Mouse (Mus musculus): Measurements from ENCODE around the gene Agtrap.
"Not testable (repeated sequence)": the region's sequence is repeated elsewhere in the genome, so short reads cannot be mapped to it uniquely, and the experiment has no call there.

Gene Agtrap

DNA sequence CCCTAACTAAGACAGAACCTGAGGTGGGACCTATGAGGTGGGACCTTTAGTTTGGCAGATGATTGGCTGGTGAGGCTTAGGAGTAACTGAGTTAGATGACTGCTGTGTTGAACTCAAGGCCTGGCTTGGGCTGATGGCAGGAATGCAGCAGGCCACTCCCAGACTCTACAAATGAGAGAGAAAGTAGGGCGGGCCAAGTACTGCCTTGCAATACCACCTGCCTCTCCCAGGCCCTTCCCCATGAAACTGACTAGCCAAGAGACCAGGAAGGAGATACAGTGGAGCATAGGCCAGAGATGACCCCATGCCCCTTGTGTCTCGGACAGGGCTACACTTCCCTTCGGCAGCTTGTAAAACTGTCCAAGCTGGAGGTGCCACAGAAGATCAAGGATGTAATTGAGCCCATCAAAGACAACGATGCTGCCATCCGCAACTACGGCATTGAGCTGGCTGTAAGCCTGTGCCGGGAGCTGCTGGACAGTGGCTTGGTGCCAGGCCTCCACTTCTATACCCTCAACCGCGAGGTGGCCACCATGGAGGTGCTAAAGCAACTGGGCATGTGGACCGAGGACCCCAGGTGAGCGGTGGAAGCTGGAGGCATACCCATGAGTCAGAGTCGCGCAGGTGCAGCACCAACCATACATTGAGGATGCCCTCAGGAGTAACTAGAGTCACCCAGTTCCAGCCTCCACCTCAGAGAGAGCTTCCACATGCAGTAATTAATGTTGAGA lies 36.6 kb downstream of the Agtrap start:
- no peak for DNase-seq (ENCODE audit: low read depth, low spot score)

DNA sequence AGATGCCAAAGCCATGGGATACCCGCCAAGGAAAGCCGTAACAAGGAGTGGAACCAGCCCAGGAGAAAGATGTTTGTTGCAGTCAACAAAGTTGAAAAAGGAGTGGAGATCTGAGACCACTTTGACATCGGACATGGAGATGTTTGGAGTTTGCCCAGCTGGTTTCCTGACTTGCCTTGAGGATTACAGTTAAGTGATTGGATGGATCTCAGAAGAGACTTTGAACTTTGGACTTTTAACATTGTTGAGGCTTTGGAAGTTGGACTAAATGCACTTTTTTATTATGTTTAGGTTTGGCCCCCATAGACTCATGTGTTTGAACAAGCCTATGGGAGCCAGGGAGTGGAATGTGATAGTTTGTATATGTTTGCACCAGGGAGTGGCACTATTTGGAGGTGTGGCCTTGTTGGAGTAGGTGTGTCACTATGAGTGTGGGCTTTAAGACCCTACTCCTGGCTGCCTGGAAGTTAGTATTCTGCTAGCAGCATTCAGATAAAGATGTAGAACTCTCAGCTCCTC lies 37.4 kb downstream of the Agtrap start:
- DNase-seq (ENCODE audit: low read depth, low spot score): not testable (repeated sequence)

GRCm38 (mm10) chr4:148046450-148047031 lies 41.3 kb downstream of the Agtrap start:
- no peak for DNase-seq (ENCODE audit: low read depth, low spot score)

GRCm38 (mm10) chr4:148044113-148044512 lies 43.7 kb downstream of the Agtrap start:
- no peak for DNase-seq (ENCODE audit: low read depth, low spot score)

DNA sequence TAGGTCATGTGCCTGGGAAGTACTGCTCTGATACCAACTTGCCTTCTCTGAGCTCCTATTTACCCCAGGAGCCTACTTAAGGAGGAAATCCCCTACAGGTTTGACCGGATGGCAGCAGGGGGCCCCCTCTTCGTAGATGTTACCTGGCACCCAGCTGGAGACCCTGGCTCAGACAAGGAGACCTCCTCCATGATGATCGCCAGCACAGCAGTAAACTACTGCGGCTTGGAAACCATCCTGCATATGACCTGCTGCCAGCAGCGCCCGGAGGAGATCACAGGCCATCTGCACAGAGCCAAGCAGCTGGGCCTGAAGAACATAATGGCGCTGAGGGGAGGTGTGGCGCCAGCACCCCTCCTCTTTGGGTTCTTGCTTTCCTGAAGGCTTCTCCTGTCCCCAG lies 44.5 kb downstream of the Agtrap start:
- not testable (repeated sequence) for DNase-seq (ENCODE audit: low read depth, low spot score)

GRCm38 (mm10) chr4:148041611-148042191 lies 46.1 kb downstream of the Agtrap start:
- no peak for DNase-seq (ENCODE audit: low read depth, low spot score)

- DNase-seq (ENCODE audit: low read depth, low spot score): peak; percentile 58
These were observed 46.8 kb downstream of the Agtrap start for GRCm38 (mm10) chr4:148040933-148041610.

DNA sequence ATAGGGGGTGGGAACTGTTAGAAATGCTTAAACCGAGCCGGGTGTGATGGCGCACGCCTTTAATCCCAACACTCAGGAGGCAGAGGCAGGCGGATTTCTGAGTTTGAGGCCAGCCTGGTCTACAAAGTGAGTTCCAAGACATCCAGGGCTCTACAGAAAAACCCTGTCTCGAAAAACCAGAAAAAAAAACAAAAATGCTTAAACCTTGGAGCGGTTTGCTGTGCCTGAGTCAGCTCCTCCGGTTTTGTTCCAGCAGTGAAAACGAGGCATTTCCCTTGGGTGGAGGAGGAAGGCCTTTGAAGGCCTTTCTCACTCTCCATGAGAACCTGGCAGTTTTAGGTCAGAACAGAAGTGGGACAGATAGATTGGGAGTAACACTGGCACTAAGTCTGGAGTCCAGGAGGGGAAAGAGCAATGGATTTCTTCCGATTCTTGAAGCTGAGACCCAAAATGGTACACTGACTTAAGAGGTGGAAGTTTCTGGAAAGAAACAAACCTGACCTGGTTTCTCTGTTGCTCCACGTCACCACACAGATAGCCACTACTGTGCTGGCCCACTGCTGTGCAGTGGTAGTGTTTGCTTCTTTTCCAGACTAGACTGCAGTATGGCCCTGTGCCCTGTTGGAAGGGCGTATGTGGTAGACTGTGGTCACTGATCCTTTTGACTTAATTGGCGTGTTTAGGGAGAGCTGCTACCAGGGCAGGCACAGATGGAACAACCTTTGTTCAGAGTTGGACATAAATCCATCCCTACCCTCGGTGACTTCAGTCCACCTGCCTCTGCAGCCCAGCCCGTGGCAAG lies 47.6 kb downstream of the Agtrap start:
- no peak for DNase-seq (ENCODE audit: low read depth, low spot score)

- no peak for DNase-seq (ENCODE audit: low read depth, low spot score)
These were observed 48.4 kb downstream of the Agtrap start for GRCm38 (mm10) chr4:148039254-148040028.

DNA sequence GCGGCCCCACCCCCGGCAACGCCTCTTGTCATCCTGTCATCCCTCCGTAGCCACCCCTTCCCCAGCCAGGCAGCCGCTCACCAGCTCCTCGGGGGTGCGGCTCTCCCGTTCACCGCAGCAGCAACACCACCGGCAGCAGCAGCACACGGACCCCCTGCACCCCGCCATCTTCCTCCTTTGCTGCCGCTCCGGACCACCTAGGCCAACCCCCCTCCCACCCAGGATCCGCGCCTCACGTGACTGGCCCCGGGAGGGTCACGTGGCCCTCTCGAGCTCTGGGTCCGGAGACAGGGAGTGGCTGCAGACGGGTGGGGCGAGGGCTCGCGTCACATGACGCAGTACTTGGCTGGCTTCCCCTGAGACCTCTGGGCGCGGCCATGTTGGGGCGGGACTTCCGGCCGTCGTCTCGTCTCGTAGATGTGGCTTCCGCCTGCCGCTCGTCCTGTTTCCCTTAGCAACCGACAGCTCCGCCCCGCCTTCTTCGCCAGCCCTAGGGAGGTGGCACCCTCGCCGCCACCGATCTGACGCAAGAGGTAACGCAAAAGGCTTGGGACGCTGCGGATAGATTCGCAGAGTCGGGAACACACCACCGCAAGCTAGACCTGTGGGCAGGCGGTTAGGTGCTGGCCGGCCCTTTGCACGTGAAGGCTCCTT lies 49.1 kb downstream of the Agtrap start, which contains the start of the genes Clcn6 and Mthfr:
TSS of gene Clcn6 (minus strand) at position 222 of the 654 bp plus-strand sequence.
TSS of gene Mthfr (plus strand) at position 478 of the 654 bp plus-strand sequence.
- DNase-seq (ENCODE audit: low read depth, low spot score): peak; percentile 99

GRCm38 (mm10) chr4:148038079-148038599 lies 49.7 kb downstream of the Agtrap start:
- DNase-seq (ENCODE audit: low read depth, low spot score): no peak

GRCm38 (mm10) chr4:148035440-148035839 lies 52.4 kb downstream of the Agtrap start:
- no peak for DNase-seq (ENCODE audit: low read depth, low spot score)

- no peak for DNase-seq (ENCODE audit: low read depth, low spot score)
These were observed 53.9 kb downstream of the Agtrap start for GRCm38 (mm10) chr4:148033858-148034410.

DNA sequence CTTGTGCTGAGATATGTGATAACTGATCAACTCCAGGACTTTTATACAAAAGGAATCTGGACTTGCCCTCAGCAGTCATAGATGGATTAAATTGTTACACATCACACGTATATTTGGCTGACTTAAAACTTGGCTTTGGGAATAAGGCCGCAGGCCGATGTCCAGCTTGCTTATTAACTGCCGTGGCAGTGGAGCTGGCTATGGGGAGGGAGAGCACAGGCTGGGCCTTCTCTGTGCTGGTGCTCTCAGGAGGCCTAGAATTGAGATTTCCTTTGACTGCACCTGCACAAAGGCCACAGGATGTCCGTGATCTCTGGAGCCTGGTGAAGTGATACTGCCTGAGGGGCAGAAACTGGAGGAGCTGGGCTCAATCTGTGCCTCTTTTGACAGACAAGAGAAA lies 57.3 kb downstream of the Agtrap start:
- DNase-seq (ENCODE audit: low read depth, low spot score): no peak

GRCm38 (mm10) chr4:148029297-148029696 lies 58.5 kb downstream of the Agtrap start:
- DNase-seq (ENCODE audit: low read depth, low spot score): no peak
